Mouse (Mus musculus) midbrain, embryonic 12.5 days (tissue): Measurements from ENCODE around the gene Zfp326. TPM values are rescaled to one million over a fixed set of nuclear protein-coding genes. Genes with fewer than 3 reads are reported as not detected.

Experiments used
- ATAC-seq: fragments of 200-750 bp; cut with Nextera tagmentation; 2 replicates; pipeline ENCODE4 v1.8.0; 2017; ENCODE audit warnings: low read depth, moderate TSS enrichment, moderate library complexity; ENCODE audit not compliant: low FRiP score
- H3K27ac ChIP-seq: fragments of 300-500 bp; sonication (generic); replicated peaks from 2 replicates; pipeline ENCODE4 v1.5.1; 2016; ENCODE audit warnings: mild to moderate bottlenecking
- H3K27me3 ChIP-seq: fragments of 300-500 bp; sonication (generic); 2 replicates; pipeline ENCODE4 v1.6.1; 2016; ENCODE audit warnings: mild to moderate bottlenecking
- H3K36me3 ChIP-seq: fragments of 300-500 bp; sonication (generic); 2 replicates; pipeline ENCODE4 v1.6.1; 2016
- H3K4me1 ChIP-seq: fragments of 300-500 bp; sonication (generic); 2 replicates; pipeline ENCODE4 v1.6.1; 2016
- H3K4me2 ChIP-seq: fragments of 300-500 bp; sonication (generic); replicated peaks from 2 replicates; pipeline ENCODE4 v1.6.1; 2016; ENCODE audit warnings: mild to moderate bottlenecking, moderate library complexity
- H3K4me3 ChIP-seq: fragments of 300-500 bp; sonication (generic); 2 replicates; pipeline ENCODE4 v1.5.1; 2016; ENCODE audit warnings: mild to moderate bottlenecking
- H3K9ac ChIP-seq: fragments of 300-500 bp; sonication (generic); replicated peaks from 2 replicates; pipeline ENCODE4 v1.6.1; 2016; ENCODE audit warnings: mild to moderate bottlenecking, moderate library complexity
- H3K9me3 ChIP-seq: fragments of 300-500 bp; sonication (generic); 2 replicates; pipeline ENCODE4 v1.6.1; 2016; ENCODE audit warnings: mild to moderate bottlenecking
- WGBS: fragments of 180-500 bp; shearing (Covaris S2); methylation state at CpG from one replicate; pipeline ENCODE4 v1.1.7; 2016; 5-methylcytosine and 5-hydroxymethylcytosine counted together
- polyA plus RNA-seq: library from polyadenylated mRNA; unstranded; fragments of >200 nt; fragmentation: Nextera tagmentation; extraction: Ambion mirVana; gene quantifications from 2 replicates; pipeline ENCODE4 v1.2.1, GENCODE M21; 2016

Gene Zfp326
- polyA plus RNA-seq, 1 experiment from 2014 or later: 66.3 TPM

- Histone ChIP-seq H3K4me3 (no peak overlapping the region), H3K27ac (no peak overlapping the region), H3K27me3 (no peaks in the 10 kb centered on the region), H3K9ac (no peak overlapping the region), H3K9me3 (no peaks in the 10 kb centered on the region), H3K4me2 (no peak overlapping the region), H3K36me3 (no peaks in the 10 kb centered on the region), H3K4me1 (peaks cover 9% of the 10 kb centered on the region)
- no peak for ATAC-seq
- WGBS: 87% methylated on average over 7 of the region's 7 CpGs
These were observed 6.6 kb upstream of the Zfp326 start for GRCm38 (mm10) chr5:105869739-105870138.

DNA sequence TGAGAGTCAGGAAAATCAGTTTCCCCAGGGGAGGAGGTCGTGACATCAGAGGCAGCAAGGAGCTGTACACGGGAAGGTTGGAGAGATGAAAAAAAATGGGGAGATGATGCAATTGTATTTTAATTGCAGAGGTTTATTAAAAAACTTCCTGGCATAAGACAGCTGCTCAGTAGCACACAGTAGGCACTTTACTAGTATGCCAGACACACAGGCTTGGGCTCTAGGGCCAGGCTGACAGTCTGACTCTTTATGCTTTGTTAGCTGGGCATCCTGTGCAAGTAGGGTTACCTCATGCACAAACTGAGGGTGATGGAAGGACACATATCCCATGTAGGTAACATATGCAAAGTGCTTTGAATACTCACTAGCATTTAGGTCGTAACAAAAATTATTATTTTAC, 5.2 kb upstream of the Zfp326 start:
- WGBS: 79% methylated on average over 3 of the region's 3 CpGs
- ATAC-seq: no peak
- Histone ChIP-seq H3K36me3 (no peaks in the 10 kb centered on the region), H3K4me1 (peaks cover 12% of the 10 kb centered on the region), H3K27ac (no peak overlapping the region), H3K9ac (no peak overlapping the region), H3K4me3 (no peak overlapping the region), H3K4me2 (no peak overlapping the region), H3K27me3 (peaks cover 7% of the 10 kb centered on the region; the same call in 1 of the 2 replicates), H3K9me3 (no peaks in the 10 kb centered on the region)

- no peak for ATAC-seq
- Histone ChIP-seq H3K27me3 (peaks cover 7% of the 10 kb centered on the region; the same call in 1 of the 2 replicates), H3K27ac (no peak overlapping the region), H3K4me3 (no peak overlapping the region), H3K36me3 (no peaks in the 10 kb centered on the region), H3K4me1 (peaks cover 12% of the 10 kb centered on the region), H3K4me2 (no peak overlapping the region), H3K9ac (no peak overlapping the region), H3K9me3 (no peaks in the 10 kb centered on the region)
- 82% methylated on average over 8 of the region's 8 CpGs for WGBS
These were observed 4.2 kb upstream of the Zfp326 start for GRCm38 (mm10) chr5:105872176-105872575.

- WGBS: 63% methylated on average over 7 of the region's 7 CpGs
These were observed 3.4 kb upstream of the Zfp326 start for GRCm38 (mm10) chr5:105872916-105873315.

GRCm38 (mm10) chr5:105873774-105874173, 2.6 kb upstream of the Zfp326 start:
- H3K4me2 ChIP-seq: no peak overlapping the region
- H3K4me3 ChIP-seq: no peak overlapping the region
- no peak overlapping the region for H3K9ac ChIP-seq
- no peaks in the 10 kb centered on the region for H3K36me3 ChIP-seq
- 74% methylated on average over 3 of the region's 3 CpGs for WGBS
- no peaks in the 10 kb centered on the region for H3K9me3 ChIP-seq
- H3K27me3 ChIP-seq: peaks cover 7% of the 10 kb centered on the region; the same call in 1 of the 2 replicates
- peaks cover 16% of the 10 kb centered on the region for H3K4me1 ChIP-seq
- no peak overlapping the region for H3K27ac ChIP-seq
- ATAC-seq: no peak

More at GRCm38 (mm10) chr5:105872916-105873315, 3.4 kb upstream of the Zfp326 start:
- H3K27me3 ChIP-seq: peaks cover 7% of the 10 kb centered on the region; the same call in 1 of the 2 replicates
- ATAC-seq: no peak
- H3K27ac ChIP-seq: no peak overlapping the region
- peaks cover 14% of the 10 kb centered on the region for H3K4me1 ChIP-seq
- H3K4me2 ChIP-seq: no peak overlapping the region
- H3K36me3 ChIP-seq: no peaks in the 10 kb centered on the region
- H3K9me3 ChIP-seq: no peaks in the 10 kb centered on the region
- H3K4me3 ChIP-seq: no peak overlapping the region
- no peak overlapping the region for H3K9ac ChIP-seq

- H3K4me3 ChIP-seq: no peak overlapping the region
- H3K27ac ChIP-seq: no peak overlapping the region
- 95% methylated on average over 11 of the region's 11 CpGs for WGBS
- peaks cover 7% of the 10 kb centered on the region; the same call in 1 of the 2 replicates for H3K27me3 ChIP-seq
- H3K4me2 ChIP-seq: no peak overlapping the region
- H3K36me3 ChIP-seq: no peaks in the 10 kb centered on the region
- H3K9me3 ChIP-seq: no peaks in the 10 kb centered on the region
- no peak for ATAC-seq
- H3K9ac ChIP-seq: no peak overlapping the region
- peaks cover 22% of the 10 kb centered on the region for H3K4me1 ChIP-seq
These were observed 1.9 kb upstream of the Zfp326 start for GRCm38 (mm10) chr5:105874476-105874875.

GRCm38 (mm10) chr5:105876925-105877774, 785 bp downstream of the Zfp326 start:
- no peak for ATAC-seq
- H3K27ac ChIP-seq: peak overlapping the region; percentile 89
- H3K9me3 ChIP-seq: no peaks in the 10 kb centered on the region
- no peaks in the 10 kb centered on the region; the same call in 1 of the 2 replicates for H3K36me3 ChIP-seq
- peak overlapping the region; percentile 78 for H3K4me2 ChIP-seq
- peak overlapping the region; percentile 98 for H3K9ac ChIP-seq
- H3K4me1 ChIP-seq: peaks cover 24% of the 10 kb centered on the region
- peak overlapping the region; percentile 97 for H3K4me3 ChIP-seq
- under 1% methylated on average over 46 of the region's 46 CpGs for WGBS
- H3K27me3 ChIP-seq: peaks cover 7% of the 10 kb centered on the region; the same call in 1 of the 2 replicates

- Histone ChIP-seq H3K9ac (no peak overlapping the region), H3K36me3 (peaks cover 26% of the 10 kb centered on the region), H3K4me3 (no peak overlapping the region), H3K27me3 (no peaks in the 10 kb centered on the region), H3K4me1 (no peaks in the 10 kb centered on the region), H3K27ac (no peak overlapping the region), H3K4me2 (no peak overlapping the region), H3K9me3 (no peaks in the 10 kb centered on the region)
- 96% methylated on average over 4 of the region's 4 CpGs for WGBS
- ATAC-seq: no peak
These were observed 11.0 kb downstream of the Zfp326 start for GRCm38 (mm10) chr5:105887317-105887716.

GRCm38 (mm10) chr5:105898161-105898560, 21.8 kb downstream of the Zfp326 start:
- H3K9me3 ChIP-seq: no peaks in the 10 kb centered on the region
- WGBS: 95% methylated on average over 4 of the region's 4 CpGs
- ATAC-seq: no peak
- H3K9ac ChIP-seq: no peak overlapping the region
- H3K4me2 ChIP-seq: no peak overlapping the region
- H3K4me3 ChIP-seq: no peak overlapping the region
- no peaks in the 10 kb centered on the region for H3K4me1 ChIP-seq
- no peaks in the 10 kb centered on the region for H3K27me3 ChIP-seq
- peaks cover 50% of the 10 kb centered on the region for H3K36me3 ChIP-seq
- no peak overlapping the region for H3K27ac ChIP-seq

DNA sequence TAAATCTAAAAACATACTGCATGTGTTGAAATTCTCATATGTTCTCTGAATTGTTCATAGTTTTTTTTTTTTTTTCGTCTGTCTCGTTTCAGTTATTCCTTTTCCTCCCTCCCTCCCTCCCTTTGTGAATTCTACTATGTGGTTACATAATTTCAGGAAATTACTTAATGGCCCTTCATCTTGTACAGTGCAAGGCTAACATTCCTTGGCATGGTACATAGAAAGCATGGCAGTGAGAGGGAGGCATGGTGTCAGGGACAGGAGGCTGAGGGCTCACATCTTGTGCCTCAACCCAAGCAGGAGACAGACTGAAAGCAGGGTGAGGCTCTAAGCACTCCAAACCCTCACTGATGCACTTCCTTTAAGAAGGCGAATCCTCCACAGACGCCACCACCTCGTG, 32.8 kb downstream of the Zfp326 start:
- ATAC-seq: no peak
- peaks cover 62% of the 10 kb centered on the region for H3K36me3 ChIP-seq
- WGBS: 86% methylated on average over 5 of the region's 5 CpGs

DNA sequence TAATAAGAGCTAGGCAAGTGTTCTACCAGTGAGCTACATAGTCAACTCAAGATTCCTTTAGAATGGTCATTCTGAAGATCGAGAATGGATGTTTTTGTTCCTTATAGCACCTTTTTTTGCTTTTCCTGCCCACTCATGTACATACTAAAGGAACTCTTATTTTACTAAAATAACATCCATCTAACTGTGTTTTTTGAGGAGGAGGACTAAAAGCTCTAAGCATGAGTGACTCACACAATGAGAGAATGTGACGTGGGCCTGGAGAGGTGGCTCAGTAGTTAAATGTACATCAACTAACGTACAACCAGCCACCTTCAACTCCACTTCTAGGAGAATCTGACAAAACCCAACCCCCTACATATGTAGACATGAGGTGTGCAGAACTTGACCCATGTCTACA, 33.3 kb downstream of the Zfp326 start:
- H3K9ac ChIP-seq: no peak overlapping the region
- no peak overlapping the region for H3K4me3 ChIP-seq
- H3K9me3 ChIP-seq: no peaks in the 10 kb centered on the region
- ATAC-seq: no peak
- no peak overlapping the region for H3K4me2 ChIP-seq
- H3K36me3 ChIP-seq: peaks cover 64% of the 10 kb centered on the region
- H3K27me3 ChIP-seq: no peaks in the 10 kb centered on the region
- no peaks in the 10 kb centered on the region for H3K4me1 ChIP-seq
- H3K27ac ChIP-seq: no peak overlapping the region
- 91% methylated on average over 3 of the region's 3 CpGs for WGBS

More for the DNA sequence above, 32.8 kb downstream of the Zfp326 start:
- no peak overlapping the region for H3K4me3 ChIP-seq
- no peak overlapping the region for H3K27ac ChIP-seq
- no peaks in the 10 kb centered on the region for H3K9me3 ChIP-seq
- no peak overlapping the region for H3K4me2 ChIP-seq
- no peaks in the 10 kb centered on the region for H3K4me1 ChIP-seq
- no peaks in the 10 kb centered on the region for H3K27me3 ChIP-seq
- H3K9ac ChIP-seq: no peak overlapping the region

GRCm38 (mm10) chr5:105911498-105911897, 35.1 kb downstream of the Zfp326 start:
- peaks cover 74% of the 10 kb centered on the region for H3K36me3 ChIP-seq
- H3K9me3 ChIP-seq: no peaks in the 10 kb centered on the region
- no peak overlapping the region for H3K4me2 ChIP-seq
- WGBS: 83% methylated on average over 5 of the region's 5 CpGs
- no peak overlapping the region for H3K27ac ChIP-seq
- no peak overlapping the region for H3K4me3 ChIP-seq
- no peaks in the 10 kb centered on the region for H3K4me1 ChIP-seq
- H3K9ac ChIP-seq: no peak overlapping the region
- no peak for ATAC-seq
- H3K27me3 ChIP-seq: no peaks in the 10 kb centered on the region
